Mouse (Mus musculus): ENCODE data around the gene Mafb.

Mafb gene

GRCm38 (mm10) chr2:160366980-160367338 lies at the start of gene Mafb:
TSS of gene Mafb (minus strand) at chr2:160367065.
- DNase-seq (ENCODE audit: low read depth, low spot score), result no peak

- no peak for DNase-seq (ENCODE audit: low read depth, low spot score)
Measured at GRCm38 (mm10) chr2:160415161-160415560, 48.3 kb upstream of the Mafb start.

GRCm38 (mm10) chr2:160414736-160415135 lies 47.9 kb upstream of the Mafb start:
- no peak for DNase-seq (ENCODE audit: low read depth, low spot score)

GRCm38 (mm10) chr2:160413982-160414381 lies 47.1 kb upstream of the Mafb start:
- DNase-seq (ENCODE audit: low read depth, low spot score), result peak; percentile 27

- no peak for DNase-seq (ENCODE audit: low read depth, low spot score)
Measured at GRCm38 (mm10) chr2:160413055-160413454, 46.2 kb upstream of the Mafb start.

- no peak for DNase-seq (ENCODE audit: low read depth, low spot score)
Measured at GRCm38 (mm10) chr2:160411431-160411830, 44.6 kb upstream of the Mafb start.

GRCm38 (mm10) chr2:160407720-160408119 lies 40.9 kb upstream of the Mafb start:
- no peak for DNase-seq (ENCODE audit: low read depth, low spot score)

- DNase-seq (ENCODE audit: low read depth, low spot score), result no peak
Measured at GRCm38 (mm10) chr2:160397747-160398146, 30.9 kb upstream of the Mafb start.

- no peak for DNase-seq (ENCODE audit: low read depth, low spot score)
Measured at GRCm38 (mm10) chr2:160394735-160395134, 27.9 kb upstream of the Mafb start.

- DNase-seq (ENCODE audit: low read depth, low spot score), result no peak
Measured at GRCm38 (mm10) chr2:160392648-160393047, 25.8 kb upstream of the Mafb start.

- DNase-seq (ENCODE audit: low read depth, low spot score), result no peak
Measured at GRCm38 (mm10) chr2:160388596-160388995, 21.7 kb upstream of the Mafb start.

GRCm38 (mm10) chr2:160383418-160383817 lies 16.6 kb upstream of the Mafb start:
- no peak for DNase-seq (ENCODE audit: low read depth, low spot score)

GRCm38 (mm10) chr2:160378271-160378670 lies 11.4 kb upstream of the Mafb start:
- DNase-seq (ENCODE audit: low read depth, low spot score), result peak; percentile 55

- no peak for DNase-seq (ENCODE audit: low read depth, low spot score)
Measured at GRCm38 (mm10) chr2:160376236-160376635, 9.4 kb upstream of the Mafb start.

- DNase-seq (ENCODE audit: low read depth, low spot score), result no peak
Measured at GRCm38 (mm10) chr2:160369653-160370420, 3.0 kb upstream of the Mafb start.

GRCm38 (mm10) chr2:160368422-160369357 lies 1.8 kb upstream of the Mafb start:
- DNase-seq (ENCODE audit: low read depth, low spot score), result no peak

GRCm38 (mm10) chr2:160367448-160368208 lies 763 bp upstream of the Mafb start:
- peak; percentile 83 for DNase-seq (ENCODE audit: low read depth, low spot score)

- DNase-seq (ENCODE audit: low read depth, low spot score), result no peak
Measured at GRCm38 (mm10) chr2:160366111-160366979, 520 bp downstream of the Mafb start.

- DNase-seq (ENCODE audit: low read depth, low spot score), result no peak
Measured at GRCm38 (mm10) chr2:160365107-160365911, 1.6 kb downstream of the Mafb start.

- DNase-seq (ENCODE audit: low read depth, low spot score), result no peak
Measured at GRCm38 (mm10) chr2:160364666-160365065, 2.2 kb downstream of the Mafb start.
